Mouse (Mus musculus) kidney, adult 11 months (tissue): ENCODE results near the gene Myo1e.

Source experiments
- DNase-seq: peaks from one replicate; pipeline ENCODE4 v3.0.0; 2022

The Myo1e gene

DNA sequence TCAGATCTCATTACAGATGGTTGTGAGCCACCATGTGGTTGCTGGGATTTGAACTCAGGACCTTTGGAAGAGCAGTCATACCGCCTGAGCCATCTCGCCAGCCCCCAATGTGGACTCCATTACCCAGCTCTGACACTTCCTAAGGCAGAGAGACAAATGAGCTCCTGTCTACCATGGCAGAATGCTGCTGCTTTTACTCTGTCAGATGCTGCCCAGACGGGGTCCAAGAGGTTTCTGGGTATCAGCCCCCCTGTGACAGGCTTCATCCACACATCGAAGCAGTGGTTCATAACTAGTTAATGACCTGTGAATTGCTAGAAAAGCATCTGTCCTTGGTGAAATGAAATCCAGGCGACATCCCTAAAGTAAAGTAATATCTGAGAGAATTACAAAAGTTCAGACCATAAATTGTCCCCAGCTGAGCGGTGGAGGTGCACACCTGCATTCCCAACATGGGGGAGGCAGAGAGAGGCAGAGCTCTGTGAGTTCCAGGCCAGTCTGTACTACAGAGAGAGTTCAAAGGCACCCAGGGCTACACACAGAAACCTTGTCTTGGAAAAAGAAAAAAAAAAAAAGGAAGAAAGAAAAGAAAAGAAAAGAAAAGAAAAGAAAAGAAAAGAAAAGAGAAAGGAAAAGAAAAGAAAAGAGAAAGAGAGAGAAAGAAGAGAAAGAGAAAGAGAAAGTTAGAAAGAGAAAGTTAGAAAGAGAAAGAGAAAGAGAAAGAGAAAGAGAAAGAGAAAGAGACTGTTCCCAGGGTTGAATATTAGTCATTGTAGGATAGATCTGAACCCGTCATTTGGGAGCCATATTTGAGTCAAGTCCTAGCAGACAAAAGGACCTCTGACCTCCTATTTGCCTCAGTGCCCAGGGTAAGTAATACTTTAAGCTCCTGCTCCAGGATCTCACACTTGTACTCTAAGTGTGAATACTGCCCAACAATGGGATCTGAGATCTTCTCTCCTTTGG is 172.6 kb downstream of the Myo1e start:
- no peak for DNase-seq

DNA sequence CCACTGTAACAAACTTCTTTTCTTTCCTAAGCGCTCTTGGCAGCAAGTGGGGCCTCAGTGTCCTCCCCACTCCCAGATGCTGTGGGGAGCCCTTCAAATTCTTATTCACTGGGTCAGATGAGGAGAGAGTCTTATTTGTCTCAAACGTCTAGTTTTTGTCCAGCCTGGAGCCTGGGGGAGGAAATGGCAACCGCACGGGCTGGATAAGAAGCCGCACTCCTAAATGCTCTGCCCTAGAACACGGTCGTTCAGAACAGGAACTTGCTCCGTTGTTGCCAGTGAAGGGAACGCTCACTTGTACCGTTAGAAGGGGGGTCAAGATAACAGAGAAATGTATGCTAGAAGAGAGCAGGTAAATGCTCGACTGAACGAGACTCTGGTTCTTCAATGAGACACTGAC is 174.9 kb downstream of the Myo1e start:
- no peak for DNase-seq

DNA sequence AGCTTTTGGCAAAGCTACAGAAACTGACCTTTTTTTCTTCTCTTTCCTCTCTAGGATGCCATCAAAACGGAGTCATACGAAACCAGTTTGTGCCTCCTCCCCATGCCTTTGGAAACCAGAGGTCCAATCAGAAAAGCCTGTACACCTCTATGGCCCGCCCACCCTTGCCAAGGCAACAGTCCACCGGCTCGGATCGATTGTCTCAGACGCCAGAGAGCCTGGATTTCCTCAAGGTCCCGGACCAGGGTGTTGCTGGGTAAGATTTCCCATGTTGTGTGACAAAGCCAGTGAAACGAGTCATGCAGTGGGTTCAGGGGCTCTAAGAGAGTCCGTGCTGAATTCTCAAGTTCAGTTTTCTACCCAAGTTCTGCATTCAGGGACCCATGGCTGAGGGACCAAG is 176.6 kb downstream of the Myo1e start:
- no peak for DNase-seq

DNA sequence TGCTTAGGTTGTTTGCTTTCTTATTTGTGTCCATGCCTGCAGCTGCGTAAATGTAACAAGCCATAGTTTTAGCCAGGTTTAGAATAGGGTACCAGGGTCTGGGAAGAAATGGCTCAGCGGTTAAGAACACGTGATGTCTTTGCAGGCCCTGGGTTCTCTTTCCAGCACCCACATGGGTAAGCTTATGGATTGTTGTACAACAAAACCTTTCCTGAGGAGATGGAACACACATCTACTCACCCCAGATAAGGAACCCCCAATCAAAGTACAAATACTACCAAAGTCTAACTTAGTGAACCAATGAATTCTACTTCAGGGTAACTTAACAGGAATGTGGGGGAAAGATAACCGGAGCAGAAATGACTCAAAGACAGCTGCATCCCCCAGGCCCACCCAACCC is 177.3 kb downstream of the Myo1e start:
- DNase-seq = no peak

DNA sequence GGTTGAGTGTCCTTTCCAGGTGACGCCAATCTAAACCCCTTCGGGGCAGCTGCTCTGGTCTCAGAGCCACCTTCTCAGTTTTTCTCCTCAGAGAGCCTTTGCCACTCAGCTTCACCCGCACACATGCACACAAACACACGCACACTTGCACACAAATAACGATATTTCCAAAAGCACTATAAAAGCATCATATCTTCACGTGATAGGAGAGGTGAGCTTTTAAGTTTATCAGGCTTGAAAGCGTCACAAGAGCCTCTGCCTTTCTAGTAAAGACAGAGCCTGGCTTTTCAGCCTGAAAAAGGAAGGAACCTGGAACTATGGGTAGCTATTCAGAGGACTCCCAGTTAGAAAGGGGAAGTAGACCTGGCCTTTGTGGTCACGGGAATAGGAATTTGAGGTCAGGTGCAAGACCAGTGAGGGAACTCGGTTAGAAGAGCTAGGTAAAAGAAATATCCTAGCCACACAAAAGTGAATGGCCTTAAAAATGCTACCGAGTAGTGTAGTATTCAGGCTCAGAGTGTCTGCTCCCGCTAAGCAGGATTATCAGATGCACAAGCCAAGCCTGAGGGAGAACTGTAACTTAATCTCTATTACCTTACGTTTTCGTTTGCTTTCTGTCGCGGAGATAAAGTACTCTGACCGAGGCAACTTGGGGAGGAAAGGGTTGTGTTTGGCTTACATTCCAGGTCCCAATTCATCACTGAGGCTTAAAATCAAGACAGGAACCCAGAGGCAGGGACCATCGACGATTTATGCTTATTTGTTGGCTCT is 178.0 kb downstream of the Myo1e start:
- no peak for DNase-seq

DNA sequence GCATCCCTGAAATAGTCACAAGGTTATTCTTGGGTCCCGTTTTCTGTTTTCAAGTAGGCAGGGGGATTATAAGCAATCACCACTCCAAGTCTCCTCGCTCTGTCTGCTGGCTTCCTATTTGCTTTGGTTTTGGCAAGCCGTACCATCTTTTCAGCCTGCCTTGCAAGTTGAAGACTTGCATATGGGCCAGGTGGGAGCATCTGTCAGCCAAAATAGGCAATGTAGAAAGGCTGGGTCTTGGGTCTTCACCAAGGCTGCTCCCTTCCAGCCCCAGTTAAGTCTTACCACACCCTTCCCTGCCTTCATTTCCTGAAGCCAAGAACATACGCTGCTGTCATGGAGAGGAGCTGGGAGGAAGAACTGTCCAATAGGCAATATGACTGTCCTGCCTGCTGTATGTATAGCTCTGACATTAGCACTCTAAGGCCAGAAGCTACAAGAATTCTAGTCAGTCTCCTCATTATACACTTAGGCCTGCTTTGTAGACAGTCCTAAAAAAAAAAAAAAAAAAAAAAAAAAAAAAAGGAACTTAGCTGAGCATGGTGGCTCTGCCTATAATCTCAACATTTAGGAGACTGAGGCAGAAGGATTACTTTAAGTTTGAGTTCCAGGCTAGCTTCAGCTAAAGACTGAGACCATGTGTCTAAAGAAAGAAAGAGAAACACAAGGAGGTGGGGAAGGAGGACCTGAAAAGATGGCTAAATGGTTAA is 180.4 kb downstream of the Myo1e start:
- no peak for DNase-seq

DNA sequence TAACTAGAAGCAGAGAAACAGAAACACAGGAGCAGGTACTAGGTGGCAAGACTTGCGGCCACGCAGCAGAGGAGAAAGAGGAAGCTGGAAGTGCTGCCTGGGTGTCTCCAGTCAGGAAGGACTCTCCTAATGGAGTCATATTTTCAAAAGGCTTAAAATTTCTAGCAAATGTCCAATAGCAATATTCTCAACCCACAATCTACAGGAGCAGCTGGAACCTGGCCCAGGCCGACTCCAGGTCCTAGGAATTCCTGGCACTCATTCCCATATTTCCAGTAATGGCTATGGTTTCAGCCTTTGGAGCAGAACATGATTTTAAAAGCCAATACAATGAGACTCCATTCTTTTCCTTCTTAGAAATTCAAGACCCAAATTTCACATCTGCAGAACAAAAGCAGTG is 182.4 kb downstream of the Myo1e start:
- DNase-seq = no peak

DNA sequence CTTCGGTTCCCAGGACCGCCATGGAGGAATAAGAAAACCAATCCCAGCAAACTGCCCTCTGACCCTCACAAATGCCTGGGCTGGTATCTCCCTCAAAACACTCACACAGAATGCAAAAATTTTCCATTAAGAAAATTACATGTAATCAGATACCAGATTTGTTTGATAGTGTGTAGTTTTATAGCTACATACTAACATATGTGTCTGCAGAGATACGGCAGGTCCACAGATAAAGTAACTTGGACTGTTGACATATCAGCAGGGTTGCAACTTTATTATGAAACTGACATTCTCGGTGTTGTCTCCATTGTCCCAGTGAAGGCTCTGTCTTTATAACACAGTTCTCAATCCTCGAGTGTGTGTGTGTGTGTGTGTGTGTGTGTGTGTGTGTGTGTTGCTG is 183.9 kb downstream of the Myo1e start:
- DNase-seq = no peak

DNA sequence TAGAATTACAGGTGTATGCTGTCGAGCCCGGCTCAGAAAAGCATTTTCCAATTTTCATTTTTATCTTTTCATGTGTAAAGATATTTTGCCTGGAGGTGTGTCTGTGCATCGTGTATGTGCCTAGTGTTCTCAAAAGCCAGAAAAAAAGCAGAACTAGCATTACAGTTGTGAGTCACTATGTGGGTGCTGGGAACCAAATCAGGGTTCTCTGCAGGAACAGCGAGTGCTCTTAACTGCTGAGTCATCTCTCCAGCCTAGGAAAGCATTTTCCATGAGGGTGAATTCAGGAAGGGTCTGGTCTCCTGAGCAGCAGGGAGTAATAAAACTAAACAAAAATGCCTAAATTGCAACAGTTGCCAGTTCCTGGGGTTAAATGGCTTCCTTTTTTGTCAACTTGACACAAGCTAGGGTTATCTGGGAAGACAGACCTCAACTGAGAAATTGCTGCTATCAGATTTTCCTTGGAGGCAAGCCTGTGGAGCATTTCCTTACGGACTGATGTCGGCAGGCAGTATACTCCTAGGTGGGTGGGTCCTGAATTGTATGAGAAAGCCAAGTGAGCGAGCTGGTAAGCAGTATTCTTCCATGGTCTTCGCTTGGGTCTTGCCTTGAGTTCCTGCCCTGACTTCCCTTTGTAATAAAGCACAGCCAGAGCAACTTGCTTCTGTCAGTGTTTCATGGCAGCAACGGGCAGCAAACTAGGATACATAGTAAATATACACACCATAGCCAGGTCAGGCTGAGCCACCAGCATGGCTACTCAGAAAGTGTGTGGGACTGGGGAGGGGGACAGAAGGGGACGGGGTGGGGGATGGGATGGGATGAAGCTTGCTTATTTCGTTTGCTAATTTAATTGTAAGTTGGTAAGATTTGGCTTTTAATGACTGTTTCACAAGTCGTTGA is 184.8 kb downstream of the Myo1e start:
- DNase-seq = no peak

DNA sequence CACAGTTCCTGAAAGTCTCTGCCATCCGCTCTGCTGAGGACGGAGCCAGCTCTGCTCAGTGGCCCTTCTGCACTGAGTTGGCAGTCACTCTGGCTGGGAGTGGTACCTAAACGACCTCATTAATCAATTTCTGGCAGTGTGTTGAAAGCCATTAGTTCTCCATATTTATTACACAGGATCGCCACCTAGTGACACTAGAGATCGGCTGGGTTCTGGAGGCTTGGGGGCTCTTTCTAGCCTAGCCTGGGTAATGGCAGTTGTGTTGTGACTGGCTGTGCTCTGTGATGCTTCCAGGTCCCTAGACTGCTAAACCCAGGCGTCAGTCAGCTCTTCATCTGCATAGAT is 185.4 kb downstream of the Myo1e start:
- peak; percentile 12 for DNase-seq

DNA sequence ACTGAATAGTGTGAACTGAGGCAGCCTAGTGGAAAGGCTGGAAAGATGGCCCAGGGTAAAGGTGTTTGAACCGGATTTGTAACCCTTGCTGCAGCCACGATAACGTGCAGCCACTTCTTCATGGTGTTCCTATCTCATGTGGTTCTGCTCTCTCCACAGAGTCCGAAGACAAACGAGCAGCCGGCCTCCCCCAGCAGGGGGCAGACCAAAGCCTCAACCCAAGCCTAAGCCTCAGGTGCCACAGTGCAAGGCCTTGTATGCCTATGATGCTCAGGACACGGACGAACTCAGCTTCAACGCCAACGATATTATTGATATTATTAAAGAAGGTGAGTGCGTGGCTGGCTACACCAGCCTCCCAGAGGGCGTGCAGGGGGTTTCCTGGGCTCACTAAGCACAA is 188.5 kb downstream of the Myo1e start:
- DNase-seq = no peak

DNA sequence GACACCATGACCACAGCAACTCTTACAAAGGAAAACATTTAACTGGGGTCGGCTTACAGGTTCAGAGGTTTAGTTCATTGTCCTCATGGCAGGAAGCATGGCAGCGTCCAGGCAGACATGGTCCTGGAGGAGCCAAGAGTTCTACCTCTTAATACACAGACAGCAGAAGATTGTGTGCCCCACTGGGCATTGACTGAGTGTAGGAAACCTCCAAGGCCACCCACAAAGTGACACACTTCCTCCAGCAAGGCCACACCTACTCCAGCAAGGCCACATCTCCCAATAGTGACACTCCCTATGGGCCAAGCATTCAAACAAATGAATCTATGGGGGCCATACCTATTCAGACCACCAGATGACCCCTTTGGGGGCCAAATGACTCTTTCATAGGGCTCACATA is 188.9 kb downstream of the Myo1e start:
- no peak for DNase-seq

DNA sequence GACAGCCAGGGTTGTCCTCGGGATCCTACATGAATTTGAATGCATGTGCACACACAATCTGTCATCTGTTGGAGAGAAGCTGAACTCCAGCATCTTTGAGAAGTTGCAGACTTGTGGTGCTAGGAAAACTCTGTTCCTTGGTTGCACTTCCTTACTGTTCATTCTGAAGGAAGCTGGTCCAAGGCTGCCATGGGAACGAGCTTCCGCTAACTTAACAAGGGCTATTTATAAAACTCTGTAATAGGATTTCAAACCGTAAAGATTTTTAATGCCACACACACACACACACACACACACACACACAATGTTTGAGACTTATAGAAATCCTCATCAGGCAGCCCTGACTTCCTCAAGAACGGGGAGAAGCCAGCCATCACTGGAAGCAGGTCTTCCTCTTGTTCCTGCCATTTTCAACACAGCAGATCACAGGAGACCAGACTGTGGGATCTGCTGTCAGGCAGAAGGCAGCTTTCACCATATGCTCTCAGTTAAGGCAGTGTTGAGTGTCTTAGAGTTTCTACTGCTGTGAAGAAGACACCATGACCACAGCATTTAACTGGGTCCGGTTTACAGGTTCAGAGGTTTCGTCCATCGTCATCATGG is 194.9 kb downstream of the Myo1e start:
- DNase-seq = no peak

DNA sequence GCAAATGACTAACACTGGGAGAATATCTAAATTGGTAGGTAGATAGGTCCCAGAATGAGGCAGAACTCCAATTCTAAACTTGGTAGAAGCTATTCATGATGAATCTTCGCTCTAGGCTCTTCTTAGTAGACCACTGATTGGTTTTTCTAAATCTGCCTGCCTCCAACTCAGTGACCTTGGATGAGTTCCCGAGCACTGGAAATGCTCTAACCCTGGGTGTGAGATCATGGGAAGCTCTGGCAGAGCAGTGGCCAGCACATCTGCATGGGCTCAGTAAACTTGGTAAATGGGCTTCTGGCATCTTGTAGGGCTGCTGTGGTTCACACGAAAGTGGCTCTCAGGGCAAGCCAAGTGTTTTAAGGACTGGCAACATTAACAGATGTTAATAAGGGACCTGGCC is 199.4 kb downstream of the Myo1e start:
- DNase-seq = no peak

DNA sequence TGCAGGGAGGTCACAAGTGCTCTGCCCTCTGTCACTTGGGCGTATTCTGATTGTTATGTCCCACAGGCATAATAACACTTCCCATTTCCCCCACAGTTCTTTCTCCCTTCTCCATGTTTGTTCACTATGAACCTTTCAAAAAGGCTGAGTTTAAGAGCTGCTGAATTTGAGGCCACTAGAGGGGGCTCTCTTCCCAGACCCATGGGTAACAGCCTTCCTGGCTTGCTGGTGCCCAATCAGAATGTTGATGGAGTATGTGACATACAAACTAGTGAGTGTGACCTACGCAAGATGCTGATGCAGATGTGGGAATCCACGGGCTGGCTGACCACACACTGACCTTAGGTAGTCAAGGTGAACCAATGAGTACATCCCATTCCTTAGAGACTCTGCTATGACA is 201.6 kb downstream of the Myo1e start:
- DNase-seq = no peak

DNA sequence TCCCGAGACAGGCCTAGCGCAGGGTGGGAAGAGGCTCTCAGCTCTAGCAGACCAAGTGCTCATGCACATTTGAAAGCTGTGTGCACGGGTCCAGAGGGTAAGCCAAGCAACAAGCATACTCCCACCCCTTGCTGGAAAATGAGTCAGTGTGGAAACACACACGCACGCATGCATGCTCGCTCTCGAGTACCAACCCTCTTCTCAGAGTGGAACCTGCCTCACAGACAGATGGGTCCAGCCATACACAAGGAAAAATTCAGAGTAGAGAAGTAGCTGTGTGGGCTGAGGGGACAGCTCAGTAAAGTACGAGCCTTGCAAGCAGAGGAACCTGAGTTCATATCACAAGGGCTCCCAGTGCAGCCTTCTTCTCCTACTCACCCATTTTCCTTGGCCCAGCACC is 202.6 kb downstream of the Myo1e start:
- no peak for DNase-seq

DNA sequence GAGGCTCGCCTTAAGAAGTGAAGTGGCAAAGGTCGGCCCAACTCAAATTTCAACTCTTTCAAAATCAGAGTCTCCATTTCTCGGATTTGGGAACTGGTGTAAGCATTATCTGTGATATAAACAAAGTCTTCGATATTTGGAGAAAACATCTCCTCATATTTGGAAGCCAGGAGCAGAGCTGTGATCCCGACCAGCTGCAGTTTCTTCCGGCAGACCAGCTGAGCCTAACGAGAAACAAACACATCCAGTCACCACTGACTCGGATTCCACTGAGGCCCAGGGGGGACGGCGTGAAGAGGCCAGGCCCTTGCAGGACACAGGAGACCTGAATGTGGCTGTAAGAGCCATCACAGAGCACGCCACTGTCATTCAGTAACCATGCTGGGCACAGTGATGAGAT is 203.5 kb downstream of the Myo1e start:
- DNase-seq = no peak

DNA sequence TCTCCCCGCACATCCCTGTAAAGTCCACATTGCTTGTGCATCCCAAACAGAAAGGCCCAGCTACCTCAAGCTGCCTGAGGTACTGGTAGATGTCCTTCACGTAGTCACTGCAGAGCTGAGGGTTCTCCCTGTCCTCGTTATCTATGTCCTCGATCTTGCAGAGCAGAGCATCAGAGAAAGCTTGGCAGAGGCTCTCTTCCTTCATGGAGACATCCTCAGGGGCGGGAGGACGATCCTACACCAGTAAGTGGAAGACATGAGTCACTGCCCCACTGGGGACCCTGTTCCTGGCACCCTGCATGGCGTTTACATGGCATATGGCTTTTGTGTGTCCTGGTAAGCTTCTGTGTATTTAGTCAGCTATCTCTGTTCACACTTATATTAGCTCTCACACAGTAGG is 205.9 kb downstream of the Myo1e start:
- no peak for DNase-seq

DNA sequence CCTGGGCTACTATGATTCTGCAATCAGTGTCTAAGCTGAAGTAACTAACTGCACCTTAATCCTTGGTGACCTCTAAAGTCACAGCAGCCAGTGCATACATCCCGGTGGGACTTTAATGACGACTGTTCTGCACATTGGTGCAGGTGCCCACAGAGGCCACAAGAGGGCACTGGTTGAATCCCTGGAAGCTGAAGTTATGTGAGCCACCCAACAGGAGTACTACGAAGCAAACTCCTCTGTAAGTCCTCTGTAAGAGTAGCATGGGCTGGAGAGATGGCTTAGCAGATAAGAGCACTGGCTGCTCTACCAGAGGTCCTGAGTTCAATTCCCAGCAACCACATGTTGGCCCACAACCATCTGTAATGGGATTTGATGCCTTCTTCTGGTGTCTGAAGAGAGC is 209.3 kb downstream of the Myo1e start:
- no peak for DNase-seq

DNA sequence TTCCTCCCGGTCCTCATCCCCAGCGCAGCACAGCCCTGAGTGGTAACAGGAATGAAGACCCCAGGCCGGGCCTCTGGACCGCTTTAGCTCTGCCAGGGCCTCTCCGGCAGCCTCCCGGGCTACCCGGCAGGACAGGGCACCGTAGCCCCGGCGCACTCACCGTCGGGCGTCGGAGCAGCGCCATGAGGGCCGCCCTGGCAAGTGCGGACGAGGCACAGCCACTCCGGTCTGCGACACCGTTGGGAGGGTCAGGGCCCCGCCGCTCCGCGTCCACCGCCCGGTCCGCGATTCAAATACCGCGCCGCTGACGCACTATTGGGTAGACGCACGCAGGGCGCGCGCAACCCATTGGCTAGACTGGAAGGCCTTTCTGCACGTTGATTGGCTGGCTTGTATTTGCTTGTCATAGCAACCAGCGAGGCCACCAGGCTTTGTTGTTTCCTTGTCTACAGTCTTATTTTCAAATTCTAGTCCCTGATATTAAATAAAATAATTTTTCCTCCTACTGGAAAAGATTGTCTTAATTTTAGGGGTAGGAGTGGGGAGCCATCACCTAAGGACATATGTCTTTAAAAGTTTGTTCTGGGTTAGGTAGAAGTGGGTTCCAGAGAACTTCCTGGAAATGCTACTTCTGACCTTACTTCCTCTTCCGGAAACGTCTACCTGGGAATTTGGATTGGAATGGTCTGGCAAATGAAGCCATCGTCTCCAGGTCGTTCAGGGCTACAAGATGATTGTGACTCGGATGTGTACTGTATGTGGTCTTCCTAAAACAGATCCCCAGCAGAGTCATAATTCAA is 214.3 kb downstream of the Myo1e start, which contains the start of gene Ccnb2:
Ccnb2 (minus strand) TSS at position 291 of the 800 bp plus-strand sequence.
- DNase-seq = peak; percentile 86

DNA sequence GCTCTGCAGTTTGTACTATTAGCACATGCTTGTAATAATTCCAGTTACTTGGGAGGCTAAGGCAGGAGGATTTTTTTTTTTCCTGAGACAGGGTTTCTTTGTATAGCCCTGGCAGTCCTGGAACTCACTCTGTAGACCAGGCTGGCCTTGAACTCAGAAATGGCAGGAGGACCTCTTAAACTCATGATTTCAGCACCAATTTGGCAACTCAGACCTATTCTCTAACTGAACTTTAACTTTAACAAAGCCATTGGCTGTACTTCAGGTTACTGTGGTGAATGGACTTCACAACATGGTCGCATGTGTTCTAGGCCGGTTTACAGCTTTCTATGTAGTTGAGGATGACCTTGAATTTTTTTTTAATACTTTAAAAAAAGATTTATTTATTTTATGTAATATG is 215.5 kb downstream of the Myo1e start:
- no peak for DNase-seq
